Mouse (Mus musculus) left cerebral cortex, adult 11 months (tissue): ENCODE results near the gene Nomo1.
A peak's percentile ranks its signal among the peaks of the same experiment; 100 is the strongest.

Source experiments
- DNase-seq: peaks from one replicate; pipeline ENCODE4 v3.0.0; 2022; ENCODE audit warnings: low spot score

The Nomo1 gene

DNA sequence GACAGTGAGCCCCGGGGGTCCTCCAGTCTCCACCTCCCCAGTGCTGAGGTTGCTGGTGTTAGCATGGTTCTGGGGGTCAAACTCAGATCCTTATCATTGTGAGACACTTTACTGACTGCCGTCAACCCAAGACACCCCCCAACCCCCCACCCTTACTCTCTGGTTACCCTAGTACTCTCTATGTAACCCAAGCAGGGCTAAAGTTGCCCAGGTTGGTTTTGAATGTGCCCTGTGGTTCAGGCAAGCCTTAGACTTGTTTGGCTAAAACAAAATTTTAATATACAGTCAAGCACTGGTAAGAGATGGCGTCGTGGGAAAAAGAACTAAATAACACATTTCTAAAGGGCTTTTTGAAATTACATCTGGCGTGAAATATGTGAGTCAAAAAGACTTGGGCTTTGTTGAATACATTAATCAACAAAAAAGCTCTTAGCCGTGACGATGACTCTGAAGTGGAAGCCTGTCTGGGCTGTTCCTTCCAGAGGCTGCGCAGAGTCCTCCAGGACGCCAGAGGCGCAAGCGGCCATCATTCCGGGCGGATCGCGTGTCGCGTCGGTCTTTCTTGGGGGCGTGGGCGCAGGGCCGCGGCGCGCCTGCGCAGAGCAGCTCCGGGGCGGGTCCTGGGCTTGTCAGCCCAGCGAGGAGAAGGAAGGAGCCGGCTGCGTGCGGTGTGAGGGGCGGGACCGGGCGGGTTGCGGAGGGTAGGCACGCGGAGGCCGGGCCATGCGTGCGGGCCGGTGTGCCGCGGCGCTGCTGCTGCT is at the start of gene Nomo1:
Gene Nomo1, plus strand, starts transcription at position 590 of the 761 bp plus-strand sequence.
- peak; percentile 86 for DNase-seq

DNA sequence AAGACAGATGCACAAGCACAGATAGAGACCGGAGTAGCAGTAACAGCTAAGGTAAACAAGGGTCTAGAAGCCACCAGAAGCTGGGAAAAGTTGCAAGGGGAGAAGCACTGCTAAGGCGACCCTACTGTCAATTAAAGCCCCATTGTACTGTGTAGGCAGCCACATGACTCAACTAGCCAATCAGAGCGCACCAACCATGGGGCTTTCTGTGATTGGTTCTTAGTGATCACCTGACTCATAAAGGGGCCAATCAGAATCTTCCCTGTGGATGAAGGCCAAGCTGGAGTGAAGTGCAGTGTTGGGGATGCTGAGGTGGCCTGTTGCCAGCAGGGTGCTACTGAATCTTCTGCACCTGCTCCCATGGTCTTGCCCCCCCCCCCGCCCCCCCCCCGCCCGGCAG is 46.6 kb upstream of the Nomo1 start:
- DNase-seq: no peak

DNA sequence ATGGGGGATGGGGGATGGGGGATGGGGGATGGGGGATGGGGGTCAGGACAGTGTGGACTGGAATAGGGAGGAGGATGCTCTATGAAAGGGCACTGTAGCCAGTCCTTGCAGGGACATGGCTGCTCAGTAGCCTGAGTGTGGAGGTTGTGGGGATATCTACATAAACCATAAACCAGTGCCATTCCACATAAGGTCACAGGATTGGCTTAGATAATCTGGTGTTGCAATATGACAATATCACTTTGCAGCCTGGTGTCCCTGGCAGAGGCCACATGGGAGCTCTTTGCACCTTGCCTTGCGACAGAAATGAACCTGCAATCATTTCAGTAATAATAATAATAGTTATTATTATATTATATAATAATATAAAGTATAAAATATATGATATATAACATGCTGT is 45.2 kb upstream of the Nomo1 start:
- no peak for DNase-seq

DNA sequence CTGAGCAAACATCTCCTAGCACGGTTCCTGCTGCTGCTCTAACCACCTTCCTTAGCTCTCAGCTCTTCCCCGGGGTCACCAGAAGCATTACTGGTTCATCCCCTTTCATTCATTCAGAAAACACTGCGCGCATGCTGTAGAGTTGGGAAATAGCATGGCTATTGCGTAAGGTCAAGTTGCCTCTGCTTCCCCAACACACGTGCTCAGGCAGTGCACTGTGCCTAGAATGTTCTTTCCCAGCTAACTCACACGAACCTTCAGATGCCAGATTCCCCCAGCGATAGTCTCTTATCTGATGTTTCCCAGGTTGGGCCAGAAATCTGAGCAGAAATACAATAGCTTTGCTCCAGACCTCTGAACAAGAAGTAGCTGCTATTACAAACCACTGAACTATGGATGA is 41.0 kb upstream of the Nomo1 start:
- no peak for DNase-seq

DNA sequence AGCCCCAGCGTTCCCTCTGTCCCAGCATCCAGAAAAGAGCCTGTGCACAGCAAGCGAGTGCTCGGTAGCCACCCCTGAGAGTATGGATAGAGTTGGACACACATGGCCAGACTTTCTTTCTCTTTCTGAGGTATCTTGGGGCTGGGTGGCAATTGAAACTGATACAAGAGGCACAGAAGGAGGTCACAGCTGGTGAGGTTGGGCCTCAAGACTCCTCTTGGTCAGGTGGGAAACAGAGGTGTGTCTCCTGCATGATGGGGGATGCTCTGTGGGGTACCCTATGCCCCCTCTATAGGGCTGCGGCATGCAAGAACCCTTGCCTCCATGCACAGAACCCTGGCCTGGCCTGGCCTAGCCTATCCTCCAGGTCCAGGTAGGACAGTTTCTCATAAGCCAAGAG is 32.9 kb upstream of the Nomo1 start:
- DNase-seq: no peak

DNA sequence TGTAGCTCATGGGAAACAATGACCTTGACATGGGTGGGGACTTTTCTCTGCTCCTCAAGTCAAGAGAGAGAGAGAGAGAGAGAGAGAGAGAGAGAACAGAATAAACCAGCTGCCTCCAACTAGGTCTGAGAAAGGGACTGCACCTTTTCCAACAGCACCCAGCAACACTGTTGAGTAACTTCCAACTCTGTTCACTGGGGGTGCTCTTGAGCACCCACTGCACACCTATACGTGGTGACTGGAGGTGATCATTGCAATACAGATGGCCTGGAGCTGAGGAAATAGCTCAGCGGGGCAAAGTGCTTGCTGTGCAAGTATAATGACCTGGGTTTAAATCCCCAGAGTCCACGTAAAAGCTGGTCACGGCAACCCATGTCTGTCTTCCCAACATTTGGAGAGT is 30.8 kb upstream of the Nomo1 start:
- DNase-seq: no peak

DNA sequence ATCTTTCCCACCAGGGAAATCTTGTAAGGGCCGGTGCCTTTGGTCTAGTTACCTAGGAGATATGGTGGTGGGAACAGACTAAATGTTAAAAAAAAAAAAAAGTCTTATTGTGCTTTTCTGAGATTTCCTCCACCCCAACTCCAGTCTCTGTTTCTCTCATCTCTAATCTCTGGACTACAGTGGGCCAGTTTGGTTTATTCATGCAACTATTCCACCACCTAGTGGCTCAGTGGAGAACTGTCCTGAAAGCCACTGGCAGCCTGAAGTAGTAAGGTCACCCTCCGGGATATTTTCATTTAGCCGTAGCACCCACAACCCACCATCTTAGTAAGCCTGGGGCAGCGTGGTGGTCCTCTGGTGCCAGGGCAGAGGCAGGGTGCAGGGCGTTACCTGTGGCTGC is 23.9 kb upstream of the Nomo1 start:
- no peak for DNase-seq

DNA sequence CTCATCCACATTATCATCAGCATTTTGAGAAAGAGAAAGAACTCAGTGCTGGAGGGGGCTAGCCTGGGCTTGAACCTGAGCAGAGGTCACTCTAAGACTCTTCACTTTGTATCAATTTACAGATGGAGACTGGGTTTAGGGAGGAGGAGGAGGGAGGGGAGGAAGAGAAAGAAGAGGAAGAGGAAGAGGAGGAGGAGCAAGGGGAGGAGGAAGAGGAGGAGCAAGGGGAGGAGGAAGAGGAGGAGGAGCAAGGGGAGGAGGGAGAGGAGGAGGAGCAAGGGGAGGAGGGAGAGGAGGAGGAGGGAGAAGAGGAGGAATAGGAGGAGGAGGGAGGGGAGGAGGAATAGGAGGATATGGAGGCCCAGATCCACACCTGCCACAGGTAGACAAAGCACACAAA is 21.4 kb upstream of the Nomo1 start:
- DNase-seq: no peak

DNA sequence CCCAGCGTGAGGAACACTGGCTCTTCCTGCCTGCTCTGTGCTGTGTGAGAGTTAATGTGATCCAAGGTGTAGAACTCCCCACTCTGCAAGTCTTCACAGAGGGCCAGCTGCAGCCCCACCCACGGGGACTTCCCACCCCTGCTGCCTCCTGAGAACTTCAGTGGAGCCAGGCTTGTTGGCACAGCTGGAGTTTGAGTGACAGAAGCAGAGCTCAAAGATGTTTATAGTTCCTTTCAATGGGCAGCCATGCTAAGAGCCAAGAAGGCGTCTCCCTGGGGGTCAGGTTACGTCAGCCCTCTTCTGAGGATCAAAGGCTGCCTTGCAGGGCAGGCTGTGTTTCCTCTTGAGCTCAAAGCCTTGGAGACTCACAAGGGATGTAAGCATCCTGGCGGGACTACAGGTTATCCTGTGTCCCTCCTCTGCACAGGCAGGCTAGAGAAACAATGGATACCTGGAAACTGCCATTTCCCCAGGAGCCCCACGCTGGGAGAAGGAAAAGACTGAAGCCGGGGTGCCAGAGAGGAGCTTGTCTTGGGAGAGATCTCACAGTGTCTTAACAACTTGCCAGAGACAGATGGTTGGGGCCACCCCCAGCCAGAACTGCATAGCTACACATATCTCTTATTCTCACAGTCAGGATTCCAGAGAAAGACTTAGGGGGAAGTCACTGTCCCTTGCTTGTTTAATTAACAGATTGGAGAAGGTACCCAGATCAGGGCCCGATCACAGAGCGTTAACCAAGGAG is 20.1 kb upstream of the Nomo1 start:
- no peak for DNase-seq

DNA sequence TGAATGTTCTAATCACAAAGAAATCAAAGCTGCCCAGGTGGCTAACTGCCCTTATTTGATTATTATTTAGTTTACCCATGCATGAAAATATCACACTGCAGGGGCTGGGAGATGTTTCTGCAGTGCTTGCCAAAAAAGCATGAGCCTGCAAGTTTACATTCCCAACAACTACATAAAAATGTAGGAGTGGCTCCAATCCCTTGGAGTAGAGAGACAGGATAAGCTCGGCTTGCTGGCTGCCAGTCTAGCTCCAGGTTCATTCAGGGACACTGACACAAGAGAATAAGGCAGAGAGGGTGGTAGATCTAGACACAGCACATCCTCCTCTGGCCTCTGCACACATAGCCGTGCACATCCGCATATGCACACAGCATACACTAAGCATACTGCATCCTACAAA is 13.9 kb upstream of the Nomo1 start:
- DNase-seq: no peak

DNA sequence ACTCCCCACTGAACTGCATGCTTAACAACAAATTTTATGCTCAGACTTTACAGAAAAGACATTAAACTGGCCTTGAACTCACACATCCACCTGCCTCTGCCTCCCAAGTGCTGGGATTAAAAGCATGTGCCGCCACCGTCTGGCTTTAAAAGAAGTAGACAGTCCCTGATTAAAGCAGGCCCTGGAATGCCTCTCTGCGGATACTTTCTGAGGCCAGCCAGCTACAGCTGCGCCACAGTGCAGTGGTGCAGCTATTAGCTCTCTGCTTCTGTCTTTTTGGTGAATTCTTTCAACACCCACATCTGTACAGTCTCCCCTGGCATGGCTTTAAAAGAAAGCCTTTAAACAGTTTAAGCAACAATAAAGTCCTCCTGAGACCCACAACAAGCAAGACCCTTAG is 11.5 kb upstream of the Nomo1 start:
- no peak for DNase-seq

DNA sequence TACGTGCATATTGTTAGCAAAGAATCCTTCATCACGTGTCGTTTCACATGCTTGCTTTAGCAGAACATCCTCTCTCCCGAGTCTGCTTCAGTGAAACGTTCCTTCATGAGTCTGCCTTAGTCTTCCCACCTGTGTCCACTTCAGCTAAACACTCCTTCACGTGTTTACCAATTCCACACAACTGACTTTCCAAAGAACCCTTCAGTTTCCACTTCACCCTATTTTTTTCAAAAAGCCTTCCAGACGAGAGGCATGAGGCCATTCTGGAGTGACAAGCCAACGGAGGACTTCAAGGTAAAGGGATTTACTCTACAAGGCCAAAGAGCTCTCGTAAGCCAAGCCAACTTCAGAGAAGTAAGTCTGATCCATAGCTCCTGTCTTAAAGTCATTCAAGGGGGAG is 8.1 kb upstream of the Nomo1 start:
- no peak for DNase-seq

DNA sequence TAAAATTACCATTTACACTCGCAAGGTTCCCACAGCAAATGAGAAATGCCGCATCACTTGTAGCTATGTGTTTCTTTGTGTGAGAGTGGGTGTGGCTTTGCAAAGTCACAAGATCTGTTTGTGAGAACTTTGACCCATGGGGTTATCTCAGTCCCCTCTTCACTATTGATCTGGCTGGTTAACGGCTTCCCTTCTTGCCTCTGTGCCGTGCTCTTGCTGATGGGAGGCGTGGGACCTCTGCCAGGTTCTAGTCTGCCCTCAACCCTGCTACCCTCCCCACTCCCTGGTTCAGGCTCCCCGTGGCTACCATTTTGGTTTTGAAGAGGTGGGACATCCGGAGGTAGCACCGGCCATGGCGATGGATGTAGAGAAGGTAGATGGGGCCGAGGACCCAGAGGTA is 4.8 kb upstream of the Nomo1 start:
- DNase-seq: no peak

DNA sequence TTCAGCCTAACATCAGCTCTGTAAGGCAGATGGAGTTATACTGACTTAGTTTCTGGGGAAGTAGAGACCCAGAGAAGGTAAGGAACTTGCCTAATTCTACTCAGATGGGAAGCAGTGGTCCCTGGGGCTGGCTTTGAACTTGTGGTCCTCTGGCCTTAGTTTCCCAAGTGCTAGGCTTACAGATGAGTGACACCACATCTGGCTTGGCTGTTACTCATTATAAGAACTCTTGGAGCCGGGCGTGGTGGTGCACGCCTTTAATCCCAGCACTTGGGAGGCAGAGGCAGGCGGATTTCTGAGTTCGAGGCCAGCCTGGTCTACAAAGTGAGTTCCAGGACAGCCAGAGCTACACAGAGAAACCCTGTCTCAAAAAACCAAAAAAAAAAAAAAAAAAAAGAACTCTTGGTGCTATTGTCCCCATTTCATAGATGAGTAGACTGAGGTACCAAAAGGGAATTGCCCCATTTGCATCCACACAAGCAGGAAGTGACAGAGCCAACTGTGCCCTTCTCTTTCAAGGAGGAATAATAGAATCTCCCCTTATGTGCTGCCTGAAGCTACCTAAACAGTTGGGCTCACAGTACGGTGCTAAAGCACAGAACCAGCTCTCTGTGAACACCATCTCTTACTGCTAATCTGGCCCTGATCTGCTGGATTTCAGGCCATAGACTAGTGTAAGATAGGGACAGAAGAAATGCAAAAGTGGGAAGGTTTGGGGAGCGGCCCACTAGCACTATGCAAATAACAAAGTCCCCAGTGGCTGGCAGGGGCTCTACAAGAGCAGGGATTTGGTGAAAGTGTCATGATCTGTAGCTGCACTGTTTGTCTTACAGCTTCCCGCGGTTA is 4.0 kb upstream of the Nomo1 start:
- no peak for DNase-seq

DNA sequence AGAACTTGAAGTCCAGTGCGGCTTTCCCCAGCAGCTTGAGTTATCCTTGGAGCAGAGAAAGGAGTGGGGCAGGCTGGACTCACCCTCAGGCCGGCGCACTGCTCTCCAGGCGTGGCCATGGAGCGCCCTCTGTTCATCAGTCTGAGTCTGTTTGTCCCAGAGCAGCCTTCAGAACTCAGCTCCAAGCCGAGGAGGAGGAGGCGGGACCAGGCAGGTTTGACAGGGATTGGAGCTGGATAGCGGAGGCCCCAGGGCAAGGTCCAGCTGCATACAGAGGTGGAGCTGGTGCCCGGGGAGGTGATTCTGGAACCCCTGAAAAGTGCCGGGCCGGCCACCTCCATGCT is 3.4 kb upstream of the Nomo1 start, which contains the start of gene Abcc6:
Gene Abcc6, minus strand, starts transcription at position 158 of the 344 bp plus-strand sequence.
- no peak for DNase-seq

DNA sequence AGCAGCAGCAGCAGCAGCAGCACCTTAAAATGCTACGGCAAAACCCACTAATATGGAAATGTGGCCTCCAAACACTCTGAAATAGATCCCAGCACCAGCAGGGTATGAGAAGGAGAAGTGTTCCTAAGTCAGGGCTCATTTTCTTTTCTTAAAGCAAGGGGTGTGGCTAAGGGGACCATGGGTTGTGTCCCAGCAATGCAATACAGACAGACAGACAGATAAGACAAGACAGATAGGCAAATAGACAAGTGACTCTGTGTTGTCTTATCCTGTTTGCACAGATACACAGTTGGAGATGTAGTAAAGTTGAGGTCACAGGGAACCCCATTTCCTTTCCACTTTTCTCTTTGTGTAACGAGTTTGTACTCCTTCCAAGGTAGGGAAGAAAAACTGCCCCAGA is 2.4 kb upstream of the Nomo1 start:
- no peak for DNase-seq

DNA sequence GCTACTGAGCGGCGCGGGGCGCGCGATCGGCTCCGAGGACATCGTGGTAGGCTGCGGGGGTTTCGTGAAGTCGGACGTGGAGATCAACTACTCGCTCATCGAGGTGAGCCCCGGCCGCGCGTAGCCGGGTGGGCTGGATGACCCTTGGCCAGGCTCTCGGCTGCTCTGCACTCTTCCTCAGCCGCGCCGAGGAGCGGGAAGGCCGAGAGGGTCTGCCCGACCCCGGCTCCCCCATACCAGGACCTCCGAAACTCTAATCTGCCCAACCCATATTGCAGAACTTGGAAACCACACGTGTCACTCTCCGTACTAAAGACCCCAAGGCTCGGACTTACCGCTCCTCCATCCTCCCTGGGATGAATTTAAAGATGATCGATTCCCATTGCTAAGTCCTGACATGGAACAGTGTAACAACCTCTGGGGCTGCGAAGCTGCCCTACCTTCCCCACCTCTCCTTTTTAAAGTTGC is 406 bp downstream of the Nomo1 start:
- no peak for DNase-seq

DNA sequence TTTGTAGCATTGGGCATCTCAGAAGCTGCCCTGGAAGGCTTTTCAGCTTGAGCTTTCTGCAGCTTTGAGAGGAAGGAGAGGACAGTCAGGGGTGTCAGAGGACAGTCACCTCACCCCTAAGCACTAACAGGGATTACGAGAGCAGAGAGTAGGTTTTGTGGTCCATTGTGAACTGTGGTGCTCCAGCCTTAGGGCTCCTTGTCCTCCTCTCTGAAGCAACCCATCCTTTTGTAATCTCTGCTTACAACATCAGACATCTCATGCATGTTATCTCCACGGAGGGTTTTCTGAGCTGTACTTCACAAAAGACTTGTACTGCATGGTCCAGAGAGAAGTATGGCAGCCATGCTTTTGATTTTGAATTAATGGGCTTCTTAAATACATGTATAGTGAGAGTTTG is 1.5 kb downstream of the Nomo1 start:
- DNase-seq: no peak

DNA sequence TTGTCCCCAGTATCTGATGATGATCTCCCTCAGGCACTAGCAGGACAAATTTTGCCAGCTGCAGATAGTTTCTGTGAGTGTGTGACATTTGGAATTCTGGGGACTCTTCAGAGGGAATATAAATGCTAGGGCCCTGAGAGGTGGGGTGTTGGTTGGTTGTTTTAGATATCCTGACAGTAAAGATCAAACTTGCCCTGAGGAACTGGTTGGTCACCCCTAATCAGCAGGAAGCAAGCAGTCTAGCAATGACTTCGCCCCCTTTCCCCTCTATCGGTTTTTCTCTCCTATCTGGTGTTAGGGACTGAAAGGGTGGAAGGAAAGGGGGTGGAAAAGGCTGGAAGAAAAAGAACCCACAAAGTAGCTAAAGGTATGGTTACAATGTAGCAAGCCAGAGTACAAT is 2.0 kb downstream of the Nomo1 start:
- no peak for DNase-seq

DNA sequence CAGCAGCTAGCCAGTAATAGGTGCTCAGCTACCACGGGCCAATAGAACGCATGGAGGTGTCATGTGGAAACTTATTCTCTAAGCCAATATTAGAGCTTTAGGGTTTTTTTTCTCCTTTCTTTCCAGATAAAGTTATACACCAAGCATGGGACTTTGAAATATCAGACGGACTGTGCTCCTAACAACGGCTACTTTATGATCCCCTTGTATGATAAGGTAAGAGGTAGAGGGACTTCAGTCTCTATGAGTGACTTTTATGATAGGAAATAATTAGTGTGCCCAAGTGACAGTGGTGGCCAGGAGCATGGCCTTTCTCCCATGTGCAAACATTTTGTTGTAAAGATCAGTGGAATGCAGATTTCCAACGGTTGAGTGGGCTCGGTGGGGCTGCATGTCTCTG is 3.9 kb downstream of the Nomo1 start:
- no peak for DNase-seq

DNA sequence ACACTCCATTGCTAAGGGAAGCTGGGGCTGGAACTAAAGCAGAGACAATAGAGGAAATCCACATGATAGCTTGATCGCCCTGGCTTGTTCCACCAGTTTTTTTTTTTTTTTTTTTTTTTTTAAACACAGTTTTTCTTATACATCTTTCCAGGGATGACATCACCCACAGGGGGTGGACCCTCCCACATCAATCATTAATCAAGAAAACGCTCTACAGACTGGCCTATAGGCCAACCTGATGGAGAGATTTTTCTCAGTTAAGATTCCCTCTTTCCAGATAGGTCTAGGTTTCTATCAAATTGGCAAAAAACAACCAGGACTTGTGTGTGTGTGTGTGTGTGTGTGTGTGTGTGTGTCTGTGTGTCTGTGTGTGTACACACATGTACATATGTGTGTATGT is 6.4 kb downstream of the Nomo1 start:
- no peak for DNase-seq

DNA sequence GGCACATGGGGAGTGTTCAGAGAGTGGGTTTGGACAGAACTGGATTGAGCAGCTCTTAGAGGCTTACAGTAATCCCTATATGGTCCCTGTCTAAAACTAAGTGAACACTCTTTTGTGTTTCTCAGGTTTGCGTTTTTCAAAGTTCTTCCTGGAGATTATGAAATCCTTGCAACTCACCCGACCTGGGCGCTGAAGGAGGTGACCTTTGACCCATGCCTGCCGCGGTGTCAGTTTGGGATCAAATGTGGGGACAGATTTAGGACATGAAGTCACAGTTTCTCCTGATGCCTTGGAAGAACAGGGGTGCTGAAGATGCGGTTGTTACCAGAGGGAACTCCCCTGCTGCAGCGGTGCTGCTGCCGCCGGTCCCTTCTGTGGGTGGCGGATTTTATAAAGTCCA is 10.6 kb downstream of the Nomo1 start:
- no peak for DNase-seq

DNA sequence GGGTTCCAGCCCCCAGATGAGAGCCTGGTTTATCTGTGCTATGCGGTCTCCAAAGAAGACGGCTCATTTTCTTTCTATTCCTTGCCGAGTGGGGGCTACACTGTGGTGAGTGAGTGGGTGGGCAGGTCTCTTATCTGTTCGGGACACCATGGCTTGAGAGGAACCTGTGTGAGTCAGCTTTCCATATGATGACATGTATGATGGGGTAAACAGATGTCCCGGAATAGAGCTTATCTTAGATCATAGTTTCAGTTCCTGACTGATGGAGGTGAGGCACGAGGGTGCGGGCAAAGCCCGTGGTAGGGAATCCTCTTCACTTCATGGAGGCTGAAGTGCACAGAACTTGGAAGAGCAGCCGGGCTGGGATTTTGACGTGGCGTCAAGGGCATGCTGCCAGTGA is 12.4 kb downstream of the Nomo1 start:
- no peak for DNase-seq
